Mouse (Mus musculus) liver (tissue): ENCODE data around the gene Ece1.

Experiments
- DNase-seq: peaks from one replicate; pipeline ENCODE4 v3.0.0-alpha.2; 2020; ENCODE audit warnings: mixed read lengths

Ece1 gene

GRCm38 (mm10) chr4:137920005-137920404, 58.0 kb downstream of the Ece1 start:
- no peak for DNase-seq

- DNase-seq = peak; percentile 26
Measured at GRCm38 (mm10) chr4:137920500-137920961, 58.5 kb downstream of the Ece1 start.

- no peak for DNase-seq
Measured at GRCm38 (mm10) chr4:137921510-137921909, 59.5 kb downstream of the Ece1 start.

- DNase-seq = no peak
Measured at GRCm38 (mm10) chr4:137923052-137923451, 61.0 kb downstream of the Ece1 start.

DNA sequence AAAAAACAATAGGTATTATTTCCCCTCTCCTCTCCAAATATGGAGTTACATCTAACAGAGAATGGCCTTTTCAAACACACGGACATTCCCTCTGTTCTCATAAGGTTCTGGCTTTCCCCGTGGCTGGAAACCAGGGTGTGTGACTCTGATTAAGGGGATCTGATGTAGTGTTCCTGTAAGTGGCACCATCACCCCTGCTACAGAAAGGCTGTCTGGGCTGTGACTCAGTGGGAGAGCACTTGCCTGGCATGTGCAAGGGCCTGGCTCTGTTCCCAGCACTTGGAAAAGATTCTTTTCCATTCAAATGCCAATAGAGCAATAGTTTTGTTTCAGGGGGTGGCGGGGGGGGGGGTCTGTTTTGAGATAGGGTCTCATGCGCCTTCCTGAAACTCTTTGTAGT, 63.1 kb downstream of the Ece1 start:
- DNase-seq = no peak

GRCm38 (mm10) chr4:137926161-137926560, 64.1 kb downstream of the Ece1 start:
- DNase-seq = no peak

DNA sequence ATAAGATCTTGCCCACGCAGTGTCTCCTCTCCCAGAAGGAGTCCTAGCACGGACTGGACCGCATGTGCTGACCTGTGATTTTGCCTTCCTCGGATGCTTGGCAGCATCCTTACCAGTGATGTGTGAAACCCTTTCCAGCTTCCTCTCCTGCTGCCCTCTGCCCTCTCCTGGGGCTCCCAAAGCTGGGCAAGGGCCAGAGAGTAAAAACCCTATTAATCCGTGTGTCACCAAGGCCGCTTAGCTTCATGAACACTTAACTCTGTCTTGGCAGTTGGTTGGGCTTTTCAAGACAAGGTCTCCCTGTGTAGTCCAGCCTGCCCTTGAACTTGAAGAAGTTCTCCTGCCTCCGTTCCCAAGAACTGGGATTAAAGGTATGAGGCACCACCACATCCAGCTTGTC, 65.1 kb downstream of the Ece1 start:
- no peak for DNase-seq

- DNase-seq = peak; percentile 70
Measured at GRCm38 (mm10) chr4:137927741-137928535, 65.9 kb downstream of the Ece1 start.

- DNase-seq = no peak
Measured at GRCm38 (mm10) chr4:137928813-137929212, 66.8 kb downstream of the Ece1 start.

DNA sequence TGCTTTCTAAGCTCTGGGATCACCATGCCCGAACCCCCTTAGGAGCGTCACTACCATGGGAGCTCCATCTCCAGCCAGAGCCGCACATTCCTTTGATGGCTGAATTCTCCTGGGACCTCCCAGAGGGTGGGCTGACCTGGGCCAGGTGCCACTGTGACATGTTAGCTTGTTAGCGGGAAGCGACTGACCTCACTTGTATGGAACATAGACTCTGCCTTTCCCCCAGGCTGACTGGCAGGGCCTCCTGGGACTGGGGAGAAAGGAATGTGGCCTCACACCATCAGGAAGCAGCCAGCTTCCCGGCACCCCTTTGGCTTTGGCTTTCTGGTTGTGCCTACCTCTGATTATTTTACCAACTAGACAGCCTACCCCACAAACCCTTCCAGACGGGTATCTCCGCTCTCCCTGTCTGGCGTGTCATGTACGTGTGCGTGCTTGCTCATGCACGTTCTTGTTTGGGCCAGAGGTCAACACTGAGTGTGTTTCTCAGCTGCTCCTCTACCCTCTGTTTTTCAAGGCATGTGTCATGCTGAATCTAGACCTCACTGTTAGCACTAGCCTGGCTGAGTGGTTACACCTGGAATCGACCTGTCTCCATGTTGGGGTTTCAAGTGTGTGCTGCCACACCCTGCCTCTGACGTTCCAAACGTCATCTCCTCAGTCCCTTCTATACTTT, 67.4 kb downstream of the Ece1 start:
- no peak for DNase-seq

DNA sequence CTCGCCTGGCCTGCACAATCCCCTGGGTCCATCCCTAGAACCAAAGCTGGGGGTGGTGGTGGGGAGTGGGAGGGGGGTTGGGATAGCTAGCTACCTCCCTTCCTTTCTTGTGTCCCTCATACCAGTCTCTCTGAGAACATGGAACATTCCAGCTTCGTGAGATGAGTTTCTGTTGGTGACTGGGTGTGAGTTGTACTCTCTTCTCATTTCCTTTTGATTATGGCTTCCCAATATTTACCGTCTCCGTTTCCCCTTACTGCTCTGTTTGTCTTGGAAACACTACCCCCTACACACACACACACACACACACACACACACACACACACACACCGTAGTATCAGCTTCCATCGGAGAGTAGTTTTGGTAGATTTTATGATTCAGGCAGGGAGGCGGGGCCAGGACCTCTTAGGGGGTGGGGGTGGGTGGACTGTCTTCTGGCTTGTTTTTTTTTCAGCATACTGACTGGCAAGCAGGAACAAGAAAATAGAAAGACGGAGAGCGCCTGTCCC, 68.5 kb downstream of the Ece1 start:
- DNase-seq = no peak

GRCm38 (mm10) chr4:137931009-137931757, 69.1 kb downstream of the Ece1 start:
- peak; percentile 84 for DNase-seq

DNA sequence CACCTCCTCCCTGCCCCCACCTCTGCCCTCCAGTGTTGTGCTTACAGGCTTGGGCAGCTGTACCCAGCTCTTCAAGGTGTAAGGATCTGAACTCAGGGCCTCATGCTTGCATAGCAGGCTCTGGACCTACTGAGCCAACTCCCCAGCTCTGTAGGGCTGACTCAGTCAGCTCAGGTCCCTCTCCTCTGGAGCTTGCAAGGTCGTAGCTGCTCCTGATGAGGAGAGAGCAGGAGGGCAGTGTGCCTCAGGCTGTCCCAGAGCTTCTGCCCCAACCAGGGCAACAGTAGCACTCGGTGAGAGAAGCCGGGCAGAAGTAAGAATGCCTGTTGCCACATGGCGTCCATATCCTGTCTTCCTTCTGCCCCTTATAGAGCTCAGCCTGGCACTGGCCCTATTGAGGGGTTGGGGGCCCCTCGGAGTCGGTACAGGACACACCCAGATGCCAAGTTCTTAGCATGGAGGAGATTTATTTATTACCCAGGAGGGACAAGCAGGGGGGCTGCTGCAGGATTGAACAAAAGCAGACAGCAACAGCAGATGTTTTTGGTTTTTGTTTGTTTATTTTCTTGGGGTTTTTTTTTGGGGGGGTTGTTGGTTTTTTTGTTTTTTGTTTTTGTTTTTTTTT, 70.6 kb downstream of the Ece1 start:
- no peak for DNase-seq

DNA sequence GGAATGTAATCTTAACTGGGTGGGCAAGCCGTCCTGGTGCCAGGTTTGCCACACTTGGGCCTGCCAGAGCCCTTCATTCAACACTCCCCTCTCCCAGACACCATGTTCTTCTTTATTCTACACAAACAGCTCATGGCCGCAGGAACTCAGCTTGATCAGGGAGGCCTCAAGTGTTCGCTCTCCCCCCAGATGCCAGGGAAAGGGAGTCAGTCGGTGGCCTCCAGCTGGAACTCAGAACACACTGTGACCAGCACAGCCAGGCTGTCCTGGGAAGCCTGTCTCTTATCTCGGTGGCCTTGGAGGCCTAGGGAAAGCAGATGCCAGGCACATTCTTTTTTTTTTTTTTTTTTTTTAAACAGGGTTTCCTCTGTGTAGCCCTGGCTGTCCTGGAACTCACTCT, 71.3 kb downstream of the Ece1 start:
- no peak for DNase-seq

DNA sequence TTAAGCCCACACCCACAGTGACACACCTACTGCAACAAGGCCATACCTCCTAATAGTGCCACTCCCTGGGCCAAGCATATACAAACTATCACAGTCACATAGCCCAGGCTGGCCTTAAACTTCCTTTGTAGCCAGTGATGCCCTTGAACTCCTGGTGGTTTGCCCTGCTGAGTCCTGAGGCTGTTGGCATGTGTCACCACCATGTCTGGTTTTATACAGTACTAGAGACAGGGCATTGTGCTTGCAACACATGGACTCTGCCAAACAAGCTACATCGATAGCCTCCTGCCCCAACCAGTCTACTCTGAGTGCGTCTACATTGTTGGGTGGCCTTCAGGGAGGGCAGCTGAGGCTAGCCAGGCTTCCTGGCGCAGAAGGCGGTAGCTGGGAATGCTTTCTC, 74.1 kb downstream of the Ece1 start:
- no peak for DNase-seq

DNA sequence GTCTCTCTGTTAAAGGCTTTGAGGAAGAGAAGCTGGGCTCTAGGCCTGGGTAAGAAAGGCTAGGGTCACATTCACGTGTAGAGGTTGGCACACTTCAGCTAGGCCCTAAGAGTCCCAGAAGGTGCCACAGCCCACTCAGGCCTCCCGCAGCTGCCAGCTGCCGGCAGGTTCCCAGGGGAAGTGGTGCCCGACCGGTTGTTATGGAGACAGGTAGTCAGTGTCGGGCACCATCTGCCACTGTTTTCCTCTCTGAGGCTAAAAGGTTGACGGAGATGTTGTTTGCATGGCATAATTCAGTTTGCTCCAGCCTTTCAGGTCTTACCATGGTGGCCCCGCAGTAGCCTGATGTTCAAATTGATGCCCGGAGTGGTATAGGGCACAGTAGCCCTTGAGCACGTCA, 78.0 kb downstream of the Ece1 start:
- DNase-seq = no peak

DNA sequence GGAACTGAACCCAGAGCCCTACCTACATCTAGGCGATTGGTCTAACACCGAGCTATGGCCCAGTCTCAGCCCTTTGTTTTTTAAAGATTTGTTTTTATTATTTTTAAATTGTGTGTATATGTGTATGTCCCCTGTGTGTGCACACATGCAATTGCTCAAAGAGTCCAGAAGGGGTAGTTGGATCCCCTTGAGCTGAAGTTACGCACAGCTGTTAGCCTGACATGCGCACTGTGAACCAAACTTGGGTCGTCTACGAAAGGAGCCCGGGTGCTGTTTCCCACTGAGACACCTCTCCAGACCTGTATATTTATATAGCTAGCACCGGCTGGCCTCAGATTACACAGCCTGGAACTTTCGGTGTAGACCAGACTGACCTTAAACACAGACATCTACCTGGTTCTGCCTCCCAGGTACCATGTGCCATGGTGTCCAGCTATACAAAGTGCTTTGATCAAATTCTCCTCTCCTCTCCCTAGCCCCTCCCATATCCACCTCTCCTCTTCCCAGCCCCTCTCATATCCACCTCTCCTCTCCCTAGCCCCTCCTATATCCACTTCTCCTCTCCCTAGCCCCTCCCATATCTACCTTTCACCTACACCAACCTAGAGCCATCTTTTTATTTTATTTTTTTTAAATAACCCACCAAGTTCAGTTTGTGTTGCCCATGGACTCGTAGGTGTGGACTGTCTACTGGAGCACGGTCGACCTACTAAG, 79.3 kb downstream of the Ece1 start:
- no peak for DNase-seq

GRCm38 (mm10) chr4:137941871-137942781, 80.1 kb downstream of the Ece1 start:
- DNase-seq = no peak

- DNase-seq = no peak
Measured at GRCm38 (mm10) chr4:137942782-137943486, 80.9 kb downstream of the Ece1 start.

DNA sequence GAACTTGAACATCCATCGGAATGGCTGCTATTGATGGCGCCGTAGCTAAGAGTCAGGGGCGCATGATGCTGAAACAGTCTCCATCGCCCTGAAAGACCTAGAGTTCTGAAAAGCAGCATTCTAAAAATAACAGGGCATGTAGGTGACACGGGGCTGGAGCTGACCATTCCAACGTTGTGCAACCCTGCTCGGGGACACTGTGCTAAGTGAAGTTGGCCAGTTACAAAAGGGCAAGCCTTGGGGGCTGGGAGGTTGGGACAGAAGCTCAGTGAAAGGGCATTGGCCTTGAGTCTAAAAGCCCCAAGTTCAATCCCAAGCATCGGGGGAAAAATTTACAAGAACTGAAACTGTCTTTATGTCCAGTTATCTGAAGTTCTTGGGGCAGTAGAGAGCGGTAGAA, 81.5 kb downstream of the Ece1 start:
- DNase-seq = peak; percentile 48
